Mouse (Mus musculus): ENCODE data around the gene Pik3cd.
A peak's percentile ranks its signal among the peaks of the same experiment; 100 is the strongest.

The Pik3cd gene

GRCm38 (mm10) chr4:149689822-149690700 is 12.3 kb downstream of the Pik3cd start:
- no peak for DNase-seq (ENCODE audit: low read depth, low spot score)

GRCm38 (mm10) chr4:149688861-149689260 is 13.5 kb downstream of the Pik3cd start:
- DNase-seq (ENCODE audit: low read depth, low spot score) = no peak

- no peak for DNase-seq (ENCODE audit: low read depth, low spot score)
Measured at GRCm38 (mm10) chr4:149684841-149685623, 17.3 kb downstream of the Pik3cd start.

GRCm38 (mm10) chr4:149683875-149684274 is 18.5 kb downstream of the Pik3cd start:
- no peak for DNase-seq (ENCODE audit: low read depth, low spot score)

- DNase-seq (ENCODE audit: low read depth, low spot score) = no peak
Measured at GRCm38 (mm10) chr4:149679056-149679770, 23.2 kb downstream of the Pik3cd start.

GRCm38 (mm10) chr4:149678006-149678405 is 24.4 kb downstream of the Pik3cd start:
- no peak for DNase-seq (ENCODE audit: low read depth, low spot score)

GRCm38 (mm10) chr4:149675378-149676261 is 26.8 kb downstream of the Pik3cd start:
- peak; percentile 24 for DNase-seq (ENCODE audit: low read depth, low spot score)

GRCm38 (mm10) chr4:149674814-149675377 is 27.5 kb downstream of the Pik3cd start:
- DNase-seq (ENCODE audit: low read depth, low spot score) = no peak

- no peak for DNase-seq (ENCODE audit: low read depth, low spot score)
Measured at GRCm38 (mm10) chr4:149672747-149673146, 29.6 kb downstream of the Pik3cd start.

GRCm38 (mm10) chr4:149671175-149671574 is 31.2 kb downstream of the Pik3cd start:
- DNase-seq (ENCODE audit: low read depth, low spot score) = no peak

GRCm38 (mm10) chr4:149665692-149666090 is 36.7 kb downstream of the Pik3cd start:
- no peak for DNase-seq (ENCODE audit: low read depth, low spot score)

- no peak for DNase-seq (ENCODE audit: low read depth, low spot score)
Measured at GRCm38 (mm10) chr4:149665016-149665691, 37.2 kb downstream of the Pik3cd start.

- DNase-seq (ENCODE audit: low read depth, low spot score) = no peak
Measured at GRCm38 (mm10) chr4:149663849-149664503, 38.4 kb downstream of the Pik3cd start.

GRCm38 (mm10) chr4:149661967-149662589 is 40.3 kb downstream of the Pik3cd start:
- DNase-seq (ENCODE audit: low read depth, low spot score) = no peak

GRCm38 (mm10) chr4:149660598-149660997 is 41.8 kb downstream of the Pik3cd start:
- DNase-seq (ENCODE audit: low read depth, low spot score) = no peak

GRCm38 (mm10) chr4:149659495-149660116 is 42.8 kb downstream of the Pik3cd start:
- DNase-seq (ENCODE audit: low read depth, low spot score) = no peak

- no peak for DNase-seq (ENCODE audit: low read depth, low spot score)
Measured at GRCm38 (mm10) chr4:149657858-149658416, 44.4 kb downstream of the Pik3cd start.

GRCm38 (mm10) chr4:149654232-149654631 is 48.1 kb downstream of the Pik3cd start:
- no peak for DNase-seq (ENCODE audit: low read depth, low spot score)
